Mouse (Mus musculus): Measurements from ENCODE around the gene Cpm. TPM values are rescaled to one million over a fixed set of nuclear protein-coding genes. Genes with fewer than 3 reads are reported as not detected.

Gene Cpm
- polyA plus RNA-seq, 1 experiment from 2014 or later: 83.7 TPM

DNA sequence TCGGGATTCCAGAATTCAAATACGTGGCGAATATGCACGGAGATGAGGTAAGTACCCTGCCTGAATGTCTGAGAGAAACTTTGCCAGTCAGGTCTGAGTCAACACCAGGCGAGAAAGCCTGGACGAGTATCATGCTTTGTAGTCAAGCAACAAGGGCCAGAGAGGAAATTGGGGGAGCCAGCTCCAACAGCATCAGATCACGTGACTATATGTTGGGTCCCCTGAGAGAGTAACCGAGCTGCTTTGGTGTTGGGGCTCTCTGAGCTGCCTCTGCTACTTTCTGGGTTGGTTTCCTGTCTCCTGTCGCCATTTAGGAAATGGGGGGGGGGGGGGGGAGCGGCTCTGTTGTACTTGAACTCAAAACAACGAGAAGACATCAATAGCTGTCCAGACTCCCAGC, 30.5 kb downstream of the Cpm start:
- H3K27me3 ChIP-seq (ENCODE audit: control insufficient read depth, insufficient read depth, low read depth, low read length): no peaks in the 10 kb centered on the region
- no peak overlapping the region for H3K27ac ChIP-seq (ENCODE audit: low read length)
- no peak for ATAC-seq (ENCODE audit: low read depth)
- 56% methylated on average over 11 of the region's 11 CpGs for WGBS
- peaks cover 7% of the 10 kb centered on the region; the same call in 1 of the 2 replicates for H3K4me1 ChIP-seq (replicated peaks; ENCODE audit: control insufficient read depth, insufficient read depth, low read length)
- no peak overlapping the region for H3K9ac ChIP-seq (ENCODE audit: low read length)
- no peak overlapping the region for H3K4me3 ChIP-seq (ENCODE audit: low read length)
- no peaks in the 10 kb centered on the region for H3K9me3 ChIP-seq (ENCODE audit: control insufficient read depth, low read length)
- H3K36me3 ChIP-seq (ENCODE audit: control insufficient read depth, insufficient read depth, low read length): no peaks in the 10 kb centered on the region
- no peak overlapping the region for H3K4me2 ChIP-seq (ENCODE audit: low read depth, low read length)

DNA sequence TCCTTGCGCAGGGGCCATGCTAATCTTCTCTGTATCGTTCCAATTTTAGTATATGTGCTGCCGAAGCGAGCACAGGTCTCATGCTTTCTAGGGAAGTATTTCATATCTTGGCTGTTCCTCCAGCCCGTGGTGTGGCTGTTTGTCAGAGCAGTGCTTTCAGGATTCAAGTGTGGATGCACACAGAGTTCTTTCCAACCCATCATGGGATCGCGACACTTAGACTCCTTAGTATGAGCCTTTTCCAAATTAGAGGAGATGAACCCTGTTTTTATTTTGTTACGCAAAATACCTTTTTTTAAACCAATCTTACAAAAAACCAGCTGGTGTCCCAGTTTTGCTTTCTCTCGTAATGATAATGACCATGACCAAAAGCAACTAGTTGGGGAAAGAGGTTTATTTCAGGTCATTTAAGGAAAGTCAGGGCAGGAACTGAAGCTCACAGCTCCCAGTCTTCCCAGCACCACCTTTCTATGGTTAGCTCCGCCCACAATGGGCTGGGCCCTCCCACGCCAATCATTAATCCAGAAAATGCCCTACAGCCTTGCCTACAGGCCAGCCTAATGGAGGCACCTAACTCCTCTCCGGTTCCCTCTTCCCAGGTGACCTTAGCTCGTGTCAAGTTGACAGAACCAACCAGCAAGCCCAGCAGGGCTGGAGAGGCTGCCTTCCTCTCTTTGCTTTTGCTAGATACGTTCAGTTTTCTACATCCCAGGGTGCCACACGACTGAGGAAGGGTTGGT, 33.2 kb downstream of the Cpm start:
- Histone ChIP-seq H3K4me1 (replicated peaks; ENCODE audit: control insufficient read depth, insufficient read depth, low read length) (peaks cover 7% of the 10 kb centered on the region; the same call in 1 of the 2 replicates), H3K27ac (ENCODE audit: low read length) (peak overlapping the region; percentile 62), H3K4me3 (ENCODE audit: low read length) (no peak overlapping the region), H3K4me2 (ENCODE audit: low read depth, low read length) (no peak overlapping the region), H3K9ac (ENCODE audit: low read length) (no peak overlapping the region), H3K36me3 (ENCODE audit: control insufficient read depth, insufficient read depth, low read length) (no peaks in the 10 kb centered on the region), H3K9me3 (ENCODE audit: control insufficient read depth, low read length) (no peaks in the 10 kb centered on the region), H3K27me3 (ENCODE audit: control insufficient read depth, insufficient read depth, low read depth, low read length) (no peaks in the 10 kb centered on the region)
- 71% methylated on average over 15 of the region's 15 CpGs for WGBS
- peak; percentile 21; the same call in 1 of the 2 replicates for ATAC-seq (ENCODE audit: low read depth)

DNA sequence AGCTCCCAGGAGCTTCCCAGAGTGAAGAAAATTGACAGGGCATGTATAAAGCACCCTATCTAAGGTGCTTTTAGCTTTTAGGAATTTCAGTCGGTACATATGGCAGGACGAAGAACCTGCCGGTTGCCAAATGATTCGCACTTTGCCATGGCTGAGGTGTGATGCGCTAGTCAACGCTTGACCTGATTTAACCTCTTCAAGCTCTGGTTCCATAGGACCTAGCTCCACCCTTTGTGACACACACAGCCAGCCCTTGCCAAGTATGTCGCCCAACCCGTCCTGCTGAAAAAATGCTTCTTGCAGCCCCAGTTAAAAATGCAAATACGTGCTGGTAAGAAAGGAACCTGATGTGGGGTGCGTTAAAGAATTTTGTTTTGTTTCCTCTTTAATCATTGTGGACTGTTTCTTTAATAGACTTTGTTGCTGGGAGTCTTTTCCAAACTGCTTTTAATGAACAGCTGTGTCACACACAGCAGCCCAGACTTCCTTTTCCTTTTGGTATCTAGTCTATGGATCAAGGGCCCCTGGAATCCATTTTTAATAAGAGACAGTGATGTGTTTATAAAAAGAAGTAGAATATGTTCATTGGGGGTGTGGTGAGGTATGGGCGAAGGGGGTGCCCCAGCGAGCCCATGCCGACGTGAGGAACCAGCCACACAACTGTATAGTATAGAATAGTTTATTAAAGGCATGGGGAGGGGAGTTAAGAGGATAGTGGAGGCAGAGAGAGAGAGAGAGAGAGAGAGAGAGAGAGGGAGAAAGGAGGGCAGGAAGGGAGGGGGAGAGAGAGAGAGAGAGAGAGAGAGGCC, 34.0 kb downstream of the Cpm start:
- WGBS: 34% methylated on average over 14 of the region's 14 CpGs
- peak overlapping the region; percentile 62 for H3K27ac ChIP-seq (ENCODE audit: low read length)
- peak overlapping the region; percentile 47 for H3K4me2 ChIP-seq (ENCODE audit: low read depth, low read length)
- no peak overlapping the region for H3K9ac ChIP-seq (ENCODE audit: low read length)
- H3K27me3 ChIP-seq (ENCODE audit: control insufficient read depth, insufficient read depth, low read depth, low read length): no peaks in the 10 kb centered on the region
- ATAC-seq (ENCODE audit: low read depth): peak; percentile 88
- no peak overlapping the region for H3K4me3 ChIP-seq (ENCODE audit: low read length)
- H3K9me3 ChIP-seq (ENCODE audit: control insufficient read depth, low read length): no peaks in the 10 kb centered on the region
- peaks cover 7% of the 10 kb centered on the region; the same call in 1 of the 2 replicates for H3K4me1 ChIP-seq (replicated peaks; ENCODE audit: control insufficient read depth, insufficient read depth, low read length)
- no peaks in the 10 kb centered on the region for H3K36me3 ChIP-seq (ENCODE audit: control insufficient read depth, insufficient read depth, low read length)

DNA sequence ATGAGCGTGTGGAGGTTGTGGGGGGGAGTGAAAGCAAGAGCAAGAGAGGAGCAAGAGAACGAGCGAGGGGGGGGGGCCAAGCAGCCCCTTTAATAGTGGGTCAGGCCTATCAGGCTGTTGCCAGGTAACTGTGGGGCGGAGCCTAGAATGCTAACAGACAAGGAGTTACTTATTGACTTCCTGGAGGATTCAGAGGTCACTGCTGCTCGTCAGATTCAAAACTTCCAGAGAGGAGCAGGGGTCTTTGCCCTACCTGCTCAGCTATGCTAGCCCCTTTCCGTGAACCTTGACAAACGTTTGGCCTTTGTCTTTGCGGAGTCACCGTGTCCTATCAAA, 34.5 kb downstream of the Cpm start:
- 17% methylated on average over 9 of the region's 9 CpGs for WGBS
- Histone ChIP-seq H3K4me2 (ENCODE audit: low read depth, low read length) (peak overlapping the region; percentile 47), H3K27me3 (ENCODE audit: control insufficient read depth, insufficient read depth, low read depth, low read length) (no peaks in the 10 kb centered on the region), H3K9ac (ENCODE audit: low read length) (peak overlapping the region; percentile 31), H3K36me3 (ENCODE audit: control insufficient read depth, insufficient read depth, low read length) (no peaks in the 10 kb centered on the region), H3K27ac (ENCODE audit: low read length) (peak overlapping the region; percentile 62), H3K9me3 (ENCODE audit: control insufficient read depth, low read length) (no peaks in the 10 kb centered on the region), H3K4me3 (ENCODE audit: low read length) (peak overlapping the region; percentile 29), H3K4me1 (replicated peaks; ENCODE audit: control insufficient read depth, insufficient read depth, low read length) (peaks cover 7% of the 10 kb centered on the region; the same call in 1 of the 2 replicates)
- ATAC-seq (ENCODE audit: low read depth): peak; percentile 78

DNA sequence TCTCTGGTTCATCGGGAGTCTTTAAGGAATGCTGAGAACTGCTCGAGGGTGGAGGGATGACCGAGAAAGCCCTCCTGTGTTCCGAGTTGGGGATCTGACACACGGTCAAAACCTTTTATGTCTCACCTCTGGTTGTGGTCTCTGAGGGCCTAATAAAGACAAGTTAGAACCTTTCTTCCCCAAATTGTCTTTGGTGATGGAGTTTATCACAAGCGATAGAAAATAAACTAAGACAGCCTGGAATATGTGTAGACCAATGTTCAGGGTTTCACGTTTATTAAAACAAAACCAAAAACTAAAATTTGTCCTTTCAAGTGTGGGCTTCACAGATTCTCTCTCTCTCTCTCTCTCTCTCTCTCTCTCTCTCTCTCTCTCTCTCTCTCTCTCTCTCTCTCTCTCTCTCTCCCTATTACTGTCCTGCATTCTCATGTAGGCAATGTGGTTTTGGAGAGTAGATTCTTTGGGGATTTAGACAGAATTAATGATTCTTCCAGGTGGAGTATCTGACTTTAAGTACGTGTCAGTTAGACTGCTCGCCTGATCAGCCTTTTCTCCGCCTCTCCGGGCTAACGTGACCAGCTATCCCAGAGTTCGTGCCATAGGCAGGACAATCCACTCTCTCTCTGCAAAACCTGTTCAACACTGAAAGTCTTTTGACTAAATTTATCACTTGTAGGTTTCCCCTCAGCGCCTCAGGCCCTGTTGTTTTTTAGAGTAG, 35.1 kb downstream of the Cpm start:
- Histone ChIP-seq H3K27ac (ENCODE audit: low read length) (peak overlapping the region; percentile 62), H3K27me3 (ENCODE audit: control insufficient read depth, insufficient read depth, low read depth, low read length) (no peaks in the 10 kb centered on the region), H3K9me3 (ENCODE audit: control insufficient read depth, low read length) (no peaks in the 10 kb centered on the region), H3K9ac (ENCODE audit: low read length) (peak overlapping the region; percentile 31), H3K36me3 (ENCODE audit: control insufficient read depth, insufficient read depth, low read length) (no peaks in the 10 kb centered on the region), H3K4me2 (ENCODE audit: low read depth, low read length) (peak overlapping the region; percentile 47), H3K4me1 (replicated peaks; ENCODE audit: control insufficient read depth, insufficient read depth, low read length) (peaks cover 7% of the 10 kb centered on the region; the same call in 1 of the 2 replicates), H3K4me3 (ENCODE audit: low read length) (peak overlapping the region; percentile 29)
- ATAC-seq (ENCODE audit: low read depth): peak; percentile 39; the same call in 1 of the 2 replicates
- WGBS: 42% methylated on average over 14 of the region's 14 CpGs

DNA sequence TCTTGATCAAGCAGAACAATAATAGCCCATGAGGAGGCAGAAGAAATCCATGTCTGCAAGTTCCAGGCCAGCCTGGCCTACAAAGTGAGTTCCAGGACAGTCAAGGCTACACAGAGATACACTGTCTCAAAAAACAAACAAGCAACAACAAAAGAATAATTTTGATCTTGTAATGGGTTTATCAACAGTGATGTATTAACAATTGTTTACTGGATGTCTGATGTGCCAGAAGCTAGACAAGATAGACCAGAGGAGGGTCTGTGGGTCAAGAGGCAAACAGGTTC, 35.6 kb downstream of the Cpm start:
- H3K27ac ChIP-seq (ENCODE audit: low read length): no peak overlapping the region

DNA sequence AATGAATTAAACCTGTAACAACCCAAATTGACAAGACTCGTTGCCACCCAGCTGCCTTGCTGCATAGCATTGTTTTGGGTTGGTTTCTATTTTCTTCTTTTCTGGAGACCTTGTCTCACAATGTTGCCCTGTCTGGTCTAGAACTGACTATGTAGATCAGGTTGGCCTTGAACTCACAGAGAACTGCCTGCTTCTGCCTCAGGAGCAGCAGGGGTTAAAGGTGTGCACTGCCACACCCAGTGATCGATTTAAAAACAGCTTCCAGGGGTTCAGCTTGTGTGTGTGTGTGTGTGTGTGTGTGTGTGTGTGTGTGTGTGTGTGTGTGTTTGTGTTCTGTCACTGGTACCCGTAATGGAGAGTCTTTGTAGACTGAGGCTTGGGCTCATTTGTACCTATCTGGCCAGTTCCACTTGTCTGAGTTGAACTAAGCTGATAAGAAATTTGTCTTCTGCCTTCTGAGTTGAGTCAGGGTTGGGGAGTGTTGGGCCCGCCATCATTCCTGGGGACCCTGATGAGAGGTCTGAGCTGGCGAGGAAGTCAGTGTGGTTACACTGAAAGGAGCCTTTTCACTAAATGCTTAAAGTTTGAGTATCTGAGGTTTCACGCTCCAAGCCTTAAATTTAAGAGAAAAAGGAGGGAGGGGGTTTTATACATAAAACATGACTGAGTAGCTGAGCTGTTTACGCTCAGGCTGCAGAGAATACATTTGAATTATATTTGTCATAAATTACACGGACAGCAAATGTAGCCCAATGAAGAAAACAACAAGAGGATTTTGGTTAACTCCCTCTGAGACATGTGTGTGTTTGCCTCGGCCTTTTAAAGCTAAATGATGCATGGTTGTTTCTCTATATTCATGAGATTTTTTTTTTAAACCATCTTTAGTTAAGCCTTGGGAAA, 36.3 kb downstream of the Cpm start:
- H3K9ac ChIP-seq (ENCODE audit: low read length): no peak overlapping the region
- H3K4me2 ChIP-seq (ENCODE audit: low read depth, low read length): no peak overlapping the region
- no peak overlapping the region for H3K4me3 ChIP-seq (ENCODE audit: low read length)
- no peaks in the 10 kb centered on the region for H3K9me3 ChIP-seq (ENCODE audit: control insufficient read depth, low read length)
- 64% methylated on average over 9 of the region's 9 CpGs for WGBS
- no peaks in the 10 kb centered on the region for H3K27me3 ChIP-seq (ENCODE audit: control insufficient read depth, insufficient read depth, low read depth, low read length)
- H3K36me3 ChIP-seq (ENCODE audit: control insufficient read depth, insufficient read depth, low read length): no peaks in the 10 kb centered on the region
- peaks cover 13% of the 10 kb centered on the region; the same call in 1 of the 2 replicates for H3K4me1 ChIP-seq (replicated peaks; ENCODE audit: control insufficient read depth, insufficient read depth, low read length)
- no peak overlapping the region for H3K27ac ChIP-seq (ENCODE audit: low read length)
- ATAC-seq (ENCODE audit: low read depth): no peak

More for the DNA sequence above, 35.6 kb downstream of the Cpm start:
- no peak overlapping the region for H3K9ac ChIP-seq (ENCODE audit: low read length)
- no peak overlapping the region for H3K4me2 ChIP-seq (ENCODE audit: low read depth, low read length)
- H3K27me3 ChIP-seq (ENCODE audit: control insufficient read depth, insufficient read depth, low read depth, low read length): no peaks in the 10 kb centered on the region
- H3K9me3 ChIP-seq (ENCODE audit: control insufficient read depth, low read length): no peaks in the 10 kb centered on the region
- H3K4me1 ChIP-seq (replicated peaks; ENCODE audit: control insufficient read depth, insufficient read depth, low read length): peaks cover 12% of the 10 kb centered on the region; the same call in 1 of the 2 replicates
- H3K4me3 ChIP-seq (ENCODE audit: low read length): no peak overlapping the region
- no peak for ATAC-seq (ENCODE audit: low read depth)
- H3K36me3 ChIP-seq (ENCODE audit: control insufficient read depth, insufficient read depth, low read length): no peaks in the 10 kb centered on the region

DNA sequence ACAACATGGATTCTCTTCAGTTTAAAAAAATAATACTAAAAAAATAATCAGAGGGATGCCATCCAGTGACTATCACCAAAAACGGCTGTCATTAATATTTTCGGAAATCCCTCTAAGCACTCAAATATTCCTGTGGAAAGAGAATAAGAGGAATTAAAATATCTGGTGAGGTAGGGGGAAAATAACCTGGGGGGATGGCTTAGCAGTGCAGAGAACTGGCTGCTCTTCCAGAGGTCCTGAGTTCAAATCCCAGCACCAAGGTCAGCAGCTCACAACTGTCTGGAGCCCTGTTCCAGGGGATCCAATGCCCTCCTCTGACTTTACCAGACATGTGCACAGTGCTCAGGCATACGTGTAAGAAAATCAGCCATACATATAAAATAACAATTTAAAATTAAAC, 37.1 kb downstream of the Cpm start:
- no peaks in the 10 kb centered on the region for H3K9me3 ChIP-seq (ENCODE audit: control insufficient read depth, low read length)
- H3K4me3 ChIP-seq (ENCODE audit: low read length): no peak overlapping the region
- peaks cover 13% of the 10 kb centered on the region; the same call in 1 of the 2 replicates for H3K4me1 ChIP-seq (replicated peaks; ENCODE audit: control insufficient read depth, insufficient read depth, low read length)
- no peak overlapping the region for H3K9ac ChIP-seq (ENCODE audit: low read length)
- no peaks in the 10 kb centered on the region for H3K36me3 ChIP-seq (ENCODE audit: control insufficient read depth, insufficient read depth, low read length)
- no peak overlapping the region for H3K4me2 ChIP-seq (ENCODE audit: low read depth, low read length)
- no peak for ATAC-seq (ENCODE audit: low read depth)
- no peaks in the 10 kb centered on the region for H3K27me3 ChIP-seq (ENCODE audit: control insufficient read depth, insufficient read depth, low read depth, low read length)
- no peak overlapping the region for H3K27ac ChIP-seq (ENCODE audit: low read length)
- WGBS: 94% methylated on average over 3 of the region's 3 CpGs

Measured in lung, embryonic 16.5 days (tissue).